Mouse (Mus musculus): ENCODE results near the gene Tbc1d9b. TPM values are rescaled to one million over a fixed set of nuclear protein-coding genes. Genes with fewer than 3 reads are reported as not detected.

The Tbc1d9b gene
- total and polyA plus RNA-seq, 3 experiments, result 30.9 to 44.0 (median 41.4) TPM

- no peak overlapping the region for H3K27ac ChIP-seq
- no peaks in the 10 kb centered on the region for H3K79me2 ChIP-seq (replicated peaks; ENCODE audit: control insufficient read depth, insufficient read depth, low read length)
- H3K36me3 ChIP-seq (ENCODE audit: control insufficient read depth, insufficient read depth, low read length), result peaks cover 23% of the 10 kb centered on the region
- H3K4me3 ChIP-seq, result no peak overlapping the region
- 87% methylated on average over 9 of the region's 9 CpGs for WGBS
- H3K4me1 ChIP-seq (ENCODE audit: control insufficient read depth, insufficient read depth, low read length), result peaks cover 5% of the 10 kb centered on the region
- H3K27me3 ChIP-seq (ENCODE audit: control insufficient read depth, insufficient read depth, low read length), result no peaks in the 10 kb centered on the region
- no peak for DNase-seq
- TF ChIP-seq EP300 (IDR thresholded peaks at IDR 0.05; ENCODE audit: insufficient read depth, low read depth, low read length), result no peak
- TF ChIP-seq CTCF (IDR thresholded peaks at IDR 0.05), result no peak
- TF ChIP-seq POLR2A (IDR thresholded peaks at IDR 0.05; ENCODE audit: insufficient read depth, low read depth, low read length), result no peak
- intact Hi-C loops (cut with DNase I), result no loop called here
- no peak overlapping the region for H3K9ac ChIP-seq (ENCODE audit: low read depth, low read length)
Measured at GRCm38 (mm10) chr11:50203302-50203827, 72.2 kb downstream of the Tbc1d9b start.

DNA sequence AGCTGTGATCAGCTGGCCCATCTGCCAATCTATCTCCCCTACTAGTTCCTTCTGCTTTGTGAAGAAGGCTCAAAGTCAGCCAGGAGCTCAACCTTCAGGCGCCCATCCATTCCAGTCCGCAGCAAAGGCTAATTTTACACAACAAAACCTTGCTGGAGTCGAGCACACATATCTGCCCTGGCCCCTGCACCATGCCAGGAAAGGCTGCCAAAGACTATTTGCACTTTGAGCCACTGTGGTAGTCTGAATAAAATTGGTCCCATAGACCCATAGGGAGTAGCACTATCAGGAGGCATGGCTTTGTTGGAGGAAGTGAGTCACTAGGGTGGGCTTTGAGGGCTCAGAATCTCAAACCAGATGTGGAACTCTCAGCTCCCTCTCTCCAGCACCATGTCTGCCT lies 74.2 kb downstream of the Tbc1d9b start:
- peaks cover 28% of the 10 kb centered on the region for H3K36me3 ChIP-seq (ENCODE audit: control insufficient read depth, insufficient read depth, low read length)
- H3K4me1 ChIP-seq (ENCODE audit: control insufficient read depth, insufficient read depth, low read length), result peaks cover 8% of the 10 kb centered on the region
- H3K4me3 ChIP-seq, result no peak overlapping the region
- 29% methylated on average over 3 of the region's 3 CpGs for WGBS
- H3K27ac ChIP-seq, result no peak overlapping the region
- no peak overlapping the region for H3K9ac ChIP-seq (ENCODE audit: low read depth, low read length)
- DNase-seq, result peak in 1 of 2 experiments; percentile 47
- H3K79me2 ChIP-seq (replicated peaks; ENCODE audit: control insufficient read depth, insufficient read depth, low read length), result no peaks in the 10 kb centered on the region
- no peaks in the 10 kb centered on the region for H3K27me3 ChIP-seq (ENCODE audit: control insufficient read depth, insufficient read depth, low read length)
- intact Hi-C loops (cut with DNase I), result no loop called here
- TF ChIP-seq EP300 (IDR thresholded peaks at IDR 0.05; ENCODE audit: insufficient read depth, low read depth, low read length), result no peak

- Histone ChIP-seq H3K27me3 (ENCODE audit: control insufficient read depth, insufficient read depth, low read length) (no peaks in the 10 kb centered on the region), H3K9ac (ENCODE audit: low read depth, low read length) (no peak overlapping the region), H3K4me3 (no peak overlapping the region), H3K4me1 (ENCODE audit: control insufficient read depth, insufficient read depth, low read length) (peaks cover 8% of the 10 kb centered on the region), H3K27ac (no peak overlapping the region), H3K79me2 (replicated peaks; ENCODE audit: control insufficient read depth, insufficient read depth, low read length) (no peaks in the 10 kb centered on the region), H3K36me3 (ENCODE audit: control insufficient read depth, insufficient read depth, low read length) (peaks cover 28% of the 10 kb centered on the region)
- DNase-seq, result no peak
- TF ChIP-seq EP300 (IDR thresholded peaks at IDR 0.05; ENCODE audit: insufficient read depth, low read depth, low read length), result no peak
- TF ChIP-seq POLR2A (IDR thresholded peaks at IDR 0.05; ENCODE audit: insufficient read depth, low read depth, low read length), result no peak
- TF ChIP-seq CTCF (IDR thresholded peaks at IDR 0.05), result no peak
- WGBS, result 61% methylated on average over 2 of the region's 2 CpGs
- intact Hi-C loops (cut with DNase I), result no loop called here
Measured at GRCm38 (mm10) chr11:50206037-50206436, 74.8 kb downstream of the Tbc1d9b start.

DNA sequence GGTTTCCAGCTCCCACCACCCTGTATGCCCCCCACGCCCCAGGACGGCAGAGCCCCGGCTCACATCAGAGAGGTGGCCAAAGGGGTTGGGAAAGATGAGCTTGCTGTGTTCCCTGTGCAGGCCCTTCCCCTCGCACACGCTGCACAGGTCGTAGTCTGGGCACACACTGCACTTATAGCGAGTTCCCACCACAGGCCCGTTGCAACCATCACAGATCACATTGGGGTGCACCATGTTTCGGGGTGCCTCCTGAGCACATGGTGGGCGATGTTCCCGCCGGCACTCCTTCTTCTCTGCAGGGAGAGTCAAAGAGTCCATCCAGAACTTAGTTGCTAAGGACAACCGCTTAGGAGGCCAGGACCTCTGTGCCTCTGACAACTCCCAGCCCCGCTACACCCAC lies 76.1 kb downstream of the Tbc1d9b start:
- peaks cover 28% of the 10 kb centered on the region for H3K36me3 ChIP-seq (ENCODE audit: control insufficient read depth, insufficient read depth, low read length)
- intact Hi-C loops (cut with DNase I), result no loop called here

DNA sequence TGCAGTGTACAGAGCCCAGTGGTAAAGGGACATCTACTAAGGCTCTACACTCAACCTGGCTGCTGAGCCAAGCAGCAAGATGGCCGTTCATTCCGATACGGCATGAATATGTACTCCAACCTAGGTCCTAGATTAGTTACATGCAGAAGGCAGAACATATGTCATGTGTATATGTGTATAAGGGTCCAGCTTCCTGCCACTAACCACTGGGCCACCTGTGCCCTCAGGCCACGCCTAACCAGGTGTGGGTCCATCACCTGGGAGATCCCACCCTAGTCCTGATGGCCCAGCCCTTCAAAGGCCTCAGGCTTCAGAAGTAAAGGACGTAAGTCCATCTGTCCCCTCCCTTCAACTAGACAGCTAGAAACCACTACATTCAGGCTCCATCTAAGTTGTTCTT lies 76.8 kb downstream of the Tbc1d9b start:
- H3K36me3 ChIP-seq (ENCODE audit: control insufficient read depth, insufficient read depth, low read length), result peaks cover 28% of the 10 kb centered on the region
- no peaks in the 10 kb centered on the region for H3K27me3 ChIP-seq (ENCODE audit: control insufficient read depth, insufficient read depth, low read length)
- no peaks in the 10 kb centered on the region for H3K79me2 ChIP-seq (replicated peaks; ENCODE audit: control insufficient read depth, insufficient read depth, low read length)
- no peak overlapping the region for H3K27ac ChIP-seq
- H3K4me3 ChIP-seq, result no peak overlapping the region
- DNase-seq, result peak in 1 of 2 experiments; percentile 18
- no peak overlapping the region for H3K9ac ChIP-seq (ENCODE audit: low read depth, low read length)
- intact Hi-C loops (cut with DNase I), result no loop called here
- WGBS, result 82% methylated on average over 5 of the region's 5 CpGs
- H3K4me1 ChIP-seq (ENCODE audit: control insufficient read depth, insufficient read depth, low read length), result peaks cover 15% of the 10 kb centered on the region
- TF ChIP-seq EP300 (IDR thresholded peaks at IDR 0.05; ENCODE audit: insufficient read depth, low read depth, low read length) (no peak), CTCF (IDR thresholded peaks at IDR 0.05) (no peak), POLR2A (IDR thresholded peaks at IDR 0.05; ENCODE audit: insufficient read depth, low read depth, low read length) (no peak)

More for the DNA sequence above, 76.1 kb downstream of the Tbc1d9b start:
- Histone ChIP-seq H3K9ac (ENCODE audit: low read depth, low read length) (no peak overlapping the region), H3K4me1 (ENCODE audit: control insufficient read depth, insufficient read depth, low read length) (peaks cover 10% of the 10 kb centered on the region), H3K79me2 (replicated peaks; ENCODE audit: control insufficient read depth, insufficient read depth, low read length) (no peaks in the 10 kb centered on the region), H3K27me3 (ENCODE audit: control insufficient read depth, insufficient read depth, low read length) (no peaks in the 10 kb centered on the region), H3K27ac (no peak overlapping the region), H3K4me3 (no peak overlapping the region)
- WGBS, result 95% methylated on average over 14 of the region's 14 CpGs
- TF ChIP-seq EP300 (IDR thresholded peaks at IDR 0.05; ENCODE audit: insufficient read depth, low read depth, low read length) (no peak), POLR2A (IDR thresholded peaks at IDR 0.05; ENCODE audit: insufficient read depth, low read depth, low read length) (no peak), CTCF (IDR thresholded peaks at IDR 0.05) (no peak)
- no peak for DNase-seq

DNA sequence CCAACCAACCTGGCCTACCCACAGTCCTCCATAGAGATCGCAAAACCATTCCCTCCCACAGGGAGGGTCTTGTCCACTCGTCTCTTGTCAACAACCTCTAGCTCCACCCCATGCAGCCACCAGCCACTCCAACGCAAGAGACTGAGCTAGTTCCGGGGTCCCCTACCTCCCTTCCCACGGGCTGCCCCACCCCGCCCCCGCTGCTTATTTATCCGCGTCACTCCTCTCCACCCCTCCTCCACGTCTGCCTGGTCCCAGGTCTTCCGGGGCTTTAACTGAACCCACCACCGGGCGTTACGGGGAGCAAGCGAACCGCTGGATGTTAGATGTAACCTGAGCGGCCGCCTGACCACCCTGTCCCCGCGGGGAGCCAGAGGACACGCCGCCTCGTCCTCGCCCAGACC lies 78.9 kb downstream of the Tbc1d9b start:
- H3K79me2 ChIP-seq (replicated peaks; ENCODE audit: control insufficient read depth, insufficient read depth, low read length), result no peaks in the 10 kb centered on the region
- intact Hi-C loops (cut with DNase I), result loop anchor here (2.0 kb wide), 1 partner anchor 15 kb away; no protein-coding TSS in a partner anchor
- no peaks in the 10 kb centered on the region for H3K27me3 ChIP-seq (ENCODE audit: control insufficient read depth, insufficient read depth, low read length)
- H3K4me3 ChIP-seq, result peak overlapping the region; percentile 98
- H3K27ac ChIP-seq, result peak overlapping the region; percentile 100
- DNase-seq, result peak; percentile 86 to 92
- H3K4me1 ChIP-seq (ENCODE audit: control insufficient read depth, insufficient read depth, low read length), result peaks cover 18% of the 10 kb centered on the region
- peak overlapping the region; percentile 98 for H3K9ac ChIP-seq (ENCODE audit: low read depth, low read length)
- 1% methylated on average over 24 of the region's 24 CpGs for WGBS
- peaks cover 22% of the 10 kb centered on the region for H3K36me3 ChIP-seq (ENCODE audit: control insufficient read depth, insufficient read depth, low read length)
- TF ChIP-seq CTCF (IDR thresholded peaks at IDR 0.05), result no peak
- TF ChIP-seq EP300 (IDR thresholded peaks at IDR 0.05; ENCODE audit: insufficient read depth, low read depth, low read length), result peak; percentile 76
- no peak; the same call in 1 of the 2 replicates for TF ChIP-seq POLR2A (IDR thresholded peaks at IDR 0.05; ENCODE audit: insufficient read depth, low read depth, low read length)

All from heart, adult 2 months (tissue).